Mouse (Mus musculus): ENCODE results near the gene Obsl1.
A peak's percentile ranks its signal among the peaks of the same experiment; 100 is the strongest.

Gene Obsl1

GRCm38 (mm10) chr1:75480735-75481134, 25.5 kb downstream of the Obsl1 start:
- no peak for DNase-seq

- DNase-seq, result peak; percentile 92
Observed at GRCm38 (mm10) chr1:75480036-75480435, 26.2 kb downstream of the Obsl1 start.

GRCm38 (mm10) chr1:75479635-75479989, 26.6 kb downstream of the Obsl1 start:
- no peak for DNase-seq

- DNase-seq, result peak; percentile 99
Observed at GRCm38 (mm10) chr1:75478916-75479634, 27.2 kb downstream of the Obsl1 start, which contains the start of the genes Chpf and Tmem198. Chpf (minus strand) TSS chr1:75479307. Tmem198 (plus strand) TSS chr1:75479532.

GRCm38 (mm10) chr1:75478497-75478896, 27.8 kb downstream of the Obsl1 start:
- DNase-seq, result peak; percentile 98

- no peak for DNase-seq
Observed at GRCm38 (mm10) chr1:75477966-75478290, 28.3 kb downstream of the Obsl1 start.

- DNase-seq, result peak; percentile 96
Observed at GRCm38 (mm10) chr1:75477264-75477965, 28.8 kb downstream of the Obsl1 start.

GRCm38 (mm10) chr1:75476441-75476840, 29.8 kb downstream of the Obsl1 start:
- no peak for DNase-seq

GRCm38 (mm10) chr1:75469287-75469825, 36.9 kb downstream of the Obsl1 start:
- DNase-seq, result peak; percentile 88

GRCm38 (mm10) chr1:75467215-75467927, 38.9 kb downstream of the Obsl1 start:
- peak; percentile 97 for DNase-seq

- DNase-seq, result no peak
Observed at GRCm38 (mm10) chr1:75463652-75464204, 42.5 kb downstream of the Obsl1 start.

GRCm38 (mm10) chr1:75462636-75463035, 43.6 kb downstream of the Obsl1 start:
- no peak for DNase-seq

GRCm38 (mm10) chr1:75460297-75460696, 46.0 kb downstream of the Obsl1 start:
- DNase-seq, result no peak

GRCm38 (mm10) chr1:75458789-75459684, 47.2 kb downstream of the Obsl1 start:
- DNase-seq, result peak; percentile 93

GRCm38 (mm10) chr1:75458025-75458788, 48.0 kb downstream of the Obsl1 start:
- DNase-seq, result peak; percentile 95

GRCm38 (mm10) chr1:75457710-75458024, 48.6 kb downstream of the Obsl1 start:
- no peak for DNase-seq

GRCm38 (mm10) chr1:75456746-75457564, 49.3 kb downstream of the Obsl1 start:
- no peak for DNase-seq

GRCm38 (mm10) chr1:75455948-75456347, 50.3 kb downstream of the Obsl1 start:
- DNase-seq, result no peak

GRCm38 (mm10) chr1:75455433-75455832, 50.8 kb downstream of the Obsl1 start:
- no peak for DNase-seq

- DNase-seq, result no peak
Observed at GRCm38 (mm10) chr1:75451900-75452299, 54.4 kb downstream of the Obsl1 start.

All from heart, adult 11 months (tissue).